Mouse (Mus musculus) ES-E14 (cell line): ENCODE data around the gene Asic3.

Experiments
- CHD2 ChIP-seq: IDR thresholded peaks from 2 replicates; pipeline ENCODE4 v1.6.1; 2014; ENCODE audit warnings: mild to moderate bottlenecking, low read depth, low read length, inconsistent platforms
- HCFC1 ChIP-seq: IDR thresholded peaks from 2 replicates; pipeline ENCODE4 v1.6.1; 2012; ENCODE audit warnings: low read length, inconsistent platforms, borderline replicate concordance; ENCODE audit not compliant: insufficient read depth
- MAFK ChIP-seq: IDR thresholded peaks from 2 replicates; pipeline ENCODE4 v1.6.1; 2014; ENCODE audit warnings: mild to moderate bottlenecking, low read depth, low read length, inconsistent platforms; ENCODE audit not compliant: insufficient read depth
- ZC3H11A ChIP-seq: IDR thresholded peaks from 2 replicates; pipeline ENCODE4 v1.6.1; 2012; ENCODE audit warnings: low read depth, mild to moderate bottlenecking, inconsistent platforms, low read length, borderline replicate concordance
- ZNF384 ChIP-seq: IDR thresholded peaks from 2 replicates; pipeline ENCODE4 v1.6.1; 2012; ENCODE audit warnings: low read depth, low read length, inconsistent platforms

- TF ChIP-seq MAFK (no peak), CHD2 (no peak), ZNF384 (no peak), HCFC1 (no peak), ZC3H11A (no peak)
These were observed 33.7 kb upstream of the Asic3 start for GRCm38 (mm10) chr5:24379501-24379900.
